Mouse (Mus musculus) heart, embryonic 16.5 days (tissue): ENCODE results near the gene Dact3. TPM values are rescaled to one million over a fixed set of nuclear protein-coding genes. Genes with fewer than 3 reads are reported as not detected.

Experiments
- ATAC-seq: fragments of 200-750 bp; cut with Nextera tagmentation; replicated peaks from 2 replicates; pipeline ENCODE4 v1.8.0; 2017; ENCODE audit warnings: moderate number of reproducible peaks; ENCODE audit not compliant: insufficient read depth, low FRiP score; ENCODE audit errors: extremely low read depth
- H3K27ac ChIP-seq: fragments of 300-500 bp; sonication (generic); 2 replicates; pipeline ENCODE4 v1.5.1; 2014; ENCODE audit warnings: mild to moderate bottlenecking, low read length, control low read depth, moderate library complexity
- H3K27me3 ChIP-seq: fragments of 300-500 bp; sonication (generic); 2 replicates; pipeline ENCODE4 v1.6.1; 2014; ENCODE audit warnings: low read length, mixed read lengths; ENCODE audit not compliant: control insufficient read depth, insufficient read depth
- H3K36me3 ChIP-seq: fragments of 300-500 bp; sonication (generic); 2 replicates; pipeline ENCODE4 v1.6.1; 2014; ENCODE audit not compliant: control insufficient read depth, insufficient read depth
- H3K4me1 ChIP-seq: fragments of 300-500 bp; sonication (generic); 2 replicates; pipeline ENCODE4 v1.6.1; 2014; ENCODE audit warnings: low read length, mixed read lengths; ENCODE audit not compliant: control insufficient read depth, insufficient read depth
- H3K4me2 ChIP-seq: fragments of 300-500 bp; sonication (generic); 2 replicates; pipeline ENCODE4 v1.6.1; 2014; ENCODE audit warnings: low read depth, mild to moderate bottlenecking, control low read depth, low read length
- H3K4me3 ChIP-seq: fragments of 300-500 bp; sonication (generic); 2 replicates; pipeline ENCODE4 v1.5.1; 2014; ENCODE audit warnings: mild to moderate bottlenecking, control low read depth, low read length
- H3K9ac ChIP-seq: fragments of 300-500 bp; sonication (generic); 2 replicates; pipeline ENCODE4 v1.6.1; 2014; ENCODE audit warnings: low read length, control low read depth
- H3K9me3 ChIP-seq: fragments of 300-500 bp; sonication (generic); replicated peaks from 2 replicates; pipeline ENCODE4 v1.6.1; 2016; ENCODE audit warnings: low read length; ENCODE audit not compliant: control insufficient read depth
- WGBS: fragments of 180-500 bp; shearing (Covaris S2); extraction: QIAGEN DNeasy Blood & Tissue Kit; methylation state at CpG from one replicate; pipeline ENCODE4 v1.1.7; 2014; 5-methylcytosine and 5-hydroxymethylcytosine counted together
- polyA plus RNA-seq: library from polyadenylated mRNA; unstranded; fragments of >200 nt; fragmentation: Nextera tagmentation; extraction: Ambion mirVana; gene quantifications from 2 replicates; pipeline ENCODE4 v1.2.1, GENCODE M21; 2015

Dact3 gene
- polyA plus RNA-seq, 1 experiment from 2014 or later, result 2.8 TPM

- no peaks in the 10 kb centered on the region for H3K27me3 ChIP-seq
- H3K36me3 ChIP-seq, result peaks cover 18% of the 10 kb centered on the region
- H3K9me3 ChIP-seq, result no peaks in the 10 kb centered on the region
- H3K4me1 ChIP-seq, result peaks cover 14% of the 10 kb centered on the region; the same call in 1 of the 2 replicates
- WGBS, result 88% methylated on average over 19 of the region's 19 CpGs
- no peak overlapping the region for H3K27ac ChIP-seq
- no peak overlapping the region for H3K4me3 ChIP-seq
- H3K4me2 ChIP-seq, result no peak overlapping the region
- H3K9ac ChIP-seq, result no peak overlapping the region
- ATAC-seq, result no peak
Measured at GRCm38 (mm10) chr7:16847507-16847906, 27.6 kb upstream of the Dact3 start.

DNA sequence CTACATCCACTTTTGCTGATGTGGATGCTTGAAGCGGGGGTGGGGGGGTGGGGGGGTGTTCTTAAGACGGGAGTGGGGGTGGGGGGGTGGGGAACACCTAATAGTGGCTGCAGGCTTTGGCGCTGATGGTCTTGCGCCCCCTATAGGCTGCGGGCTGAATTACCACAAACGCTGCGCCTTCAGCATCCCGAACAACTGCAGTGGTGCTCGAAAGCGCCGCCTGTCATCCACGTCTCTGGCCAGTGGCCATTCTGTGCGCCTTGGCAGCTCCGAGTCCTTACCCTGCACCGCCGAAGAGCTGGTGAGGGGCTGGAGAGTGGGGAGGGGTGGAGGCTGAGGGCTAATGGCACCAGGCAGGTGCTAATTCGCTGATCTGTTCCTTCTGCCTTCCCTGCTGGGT, 26.5 kb upstream of the Dact3 start:
- no peak for ATAC-seq
- Histone ChIP-seq H3K9ac (no peak overlapping the region), H3K4me1 (peaks cover 14% of the 10 kb centered on the region; the same call in 1 of the 2 replicates), H3K27me3 (no peaks in the 10 kb centered on the region), H3K9me3 (no peaks in the 10 kb centered on the region), H3K36me3 (peaks cover 18% of the 10 kb centered on the region), H3K4me2 (no peak overlapping the region), H3K27ac (no peak overlapping the region), H3K4me3 (no peak overlapping the region)
- 43% methylated on average over 17 of the region's 17 CpGs for WGBS

- Histone ChIP-seq H3K4me1 (no peaks in the 10 kb centered on the region), H3K9me3 (no peaks in the 10 kb centered on the region), H3K36me3 (peaks cover 42% of the 10 kb centered on the region), H3K4me2 (no peak overlapping the region), H3K4me3 (no peak overlapping the region), H3K9ac (no peak overlapping the region), H3K27me3 (no peaks in the 10 kb centered on the region), H3K27ac (no peak overlapping the region)
- no peak for ATAC-seq
- 84% methylated on average over 4 of the region's 4 CpGs for WGBS
Measured at GRCm38 (mm10) chr7:16851636-16852035, 23.5 kb upstream of the Dact3 start.

GRCm38 (mm10) chr7:16853302-16853831, 21.8 kb upstream of the Dact3 start:
- no peak overlapping the region for H3K27ac ChIP-seq
- no peak for ATAC-seq
- H3K4me2 ChIP-seq, result no peak overlapping the region
- WGBS, result 76% methylated on average over 14 of the region's 14 CpGs
- H3K36me3 ChIP-seq, result peaks cover 53% of the 10 kb centered on the region
- no peaks in the 10 kb centered on the region for H3K4me1 ChIP-seq
- H3K27me3 ChIP-seq, result no peaks in the 10 kb centered on the region
- no peak overlapping the region for H3K9ac ChIP-seq
- H3K4me3 ChIP-seq, result no peak overlapping the region
- H3K9me3 ChIP-seq, result no peaks in the 10 kb centered on the region

DNA sequence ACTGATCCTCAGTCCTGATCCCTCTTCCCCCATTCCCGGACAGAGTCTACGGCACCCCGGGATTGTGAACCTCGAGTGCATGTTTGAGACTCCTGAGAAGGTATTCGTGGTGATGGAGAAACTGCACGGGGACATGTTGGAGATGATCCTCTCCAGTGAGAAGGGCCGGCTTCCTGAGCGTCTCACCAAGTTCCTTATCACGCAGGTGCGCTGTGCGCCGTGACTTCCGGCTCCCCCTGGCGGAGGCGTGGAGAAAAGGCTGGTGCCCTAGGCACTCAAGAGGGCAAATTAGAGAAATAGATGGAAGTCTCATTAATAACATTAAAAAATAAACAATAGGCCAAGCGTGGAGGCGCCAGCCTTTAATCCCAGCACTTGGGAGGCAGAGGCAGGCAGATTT, 16.8 kb upstream of the Dact3 start:
- H3K4me1 ChIP-seq, result no peaks in the 10 kb centered on the region
- H3K4me2 ChIP-seq, result no peak overlapping the region
- no peaks in the 10 kb centered on the region for H3K27me3 ChIP-seq
- peaks cover 42% of the 10 kb centered on the region for H3K36me3 ChIP-seq
- 33% methylated on average over 17 of the region's 17 CpGs for WGBS
- no peak overlapping the region for H3K27ac ChIP-seq
- no peak for ATAC-seq
- H3K9me3 ChIP-seq, result no peaks in the 10 kb centered on the region
- no peak overlapping the region for H3K9ac ChIP-seq
- H3K4me3 ChIP-seq, result no peak overlapping the region

DNA sequence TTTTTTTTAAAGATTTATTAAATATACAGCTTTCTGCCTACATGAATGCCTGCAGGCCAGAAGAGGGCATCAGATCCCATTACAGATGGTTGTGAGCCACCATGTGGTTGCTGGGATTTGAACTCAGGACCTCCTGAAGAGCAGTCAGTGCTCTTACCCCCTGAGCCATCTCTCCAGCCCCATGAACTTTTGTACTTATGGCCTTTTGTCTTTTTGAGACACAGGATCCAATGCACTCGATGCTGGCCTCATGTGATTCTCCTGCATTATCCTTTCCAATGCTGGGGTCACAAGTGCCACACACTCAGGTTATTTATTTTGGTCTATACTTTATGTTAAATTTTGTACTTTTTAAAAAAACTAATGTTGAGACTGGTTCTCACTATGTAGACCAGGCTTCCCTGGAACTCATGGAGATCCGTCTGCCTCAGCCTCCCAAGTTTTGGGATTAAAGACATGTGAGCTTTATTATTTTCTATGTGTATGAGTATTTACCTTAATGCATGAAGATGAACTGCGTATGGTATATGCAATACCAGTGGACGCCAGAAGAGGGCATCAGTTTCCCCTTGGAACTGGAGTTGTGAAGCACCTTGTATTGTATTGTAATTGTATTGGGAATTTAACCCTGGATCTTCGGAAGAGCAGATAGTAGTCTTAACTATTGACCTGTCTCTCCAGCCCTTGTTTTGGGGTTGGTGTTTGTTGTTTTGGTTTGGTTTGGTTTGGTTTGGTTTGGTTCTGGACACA, 15.0 kb upstream of the Dact3 start:
- H3K4me1 ChIP-seq, result no peaks in the 10 kb centered on the region
- no peak for ATAC-seq
- 36% methylated on average over 5 of the region's 5 CpGs for WGBS
- no peak overlapping the region for H3K4me3 ChIP-seq
- H3K4me2 ChIP-seq, result no peak overlapping the region
- no peaks in the 10 kb centered on the region for H3K9me3 ChIP-seq
- no peaks in the 10 kb centered on the region for H3K27me3 ChIP-seq
- H3K36me3 ChIP-seq, result peaks cover 41% of the 10 kb centered on the region
- H3K27ac ChIP-seq, result no peak overlapping the region
- H3K9ac ChIP-seq, result no peak overlapping the region

DNA sequence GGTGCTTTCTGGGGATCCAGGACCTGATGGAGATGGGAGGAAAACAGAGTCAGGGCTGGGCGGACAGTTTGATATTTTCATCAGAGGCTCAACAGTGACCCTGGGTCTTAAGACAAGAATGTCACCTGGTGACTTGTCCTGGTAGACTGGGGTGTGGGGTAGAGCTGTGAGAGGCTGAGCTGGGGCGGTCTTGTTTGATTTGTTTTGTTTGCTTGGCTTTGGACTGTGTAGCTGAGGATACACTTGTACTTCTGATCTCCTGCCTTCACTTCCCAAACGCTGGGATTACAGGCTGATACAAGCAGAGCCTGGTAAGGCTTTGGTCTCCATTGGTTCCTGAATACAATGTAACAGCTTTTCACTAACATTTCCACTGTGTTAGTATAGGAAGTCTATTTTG, 7.6 kb upstream of the Dact3 start:
- Histone ChIP-seq H3K27ac (no peak overlapping the region), H3K36me3 (peaks cover 13% of the 10 kb centered on the region), H3K9me3 (no peaks in the 10 kb centered on the region), H3K4me1 (no peaks in the 10 kb centered on the region), H3K27me3 (no peaks in the 10 kb centered on the region), H3K4me3 (no peak overlapping the region), H3K9ac (no peak overlapping the region), H3K4me2 (no peak overlapping the region)
- no peak for ATAC-seq
- WGBS, result 76% methylated on average over 3 of the region's 3 CpGs

DNA sequence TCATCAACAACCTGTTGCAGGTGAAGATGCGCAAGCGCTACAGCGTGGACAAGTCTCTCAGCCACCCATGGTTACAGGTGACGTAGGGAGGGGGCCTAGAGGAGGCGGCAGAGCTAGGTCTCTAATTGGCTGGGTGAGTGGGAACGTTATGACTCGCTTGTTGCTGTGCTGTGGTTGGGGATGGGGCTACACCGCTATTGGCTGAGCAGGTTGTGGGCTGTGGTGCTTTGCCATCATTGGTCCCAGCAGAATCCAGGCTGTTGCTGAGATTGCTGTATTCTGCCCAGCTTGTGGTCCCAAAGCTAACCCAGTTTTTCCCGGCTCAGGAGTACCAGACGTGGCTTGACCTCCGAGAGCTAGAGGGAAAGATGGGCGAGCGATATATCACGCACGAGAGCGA, 5.6 kb upstream of the Dact3 start:
- no peak for ATAC-seq
- H3K4me3 ChIP-seq, result no peak overlapping the region
- no peak overlapping the region for H3K4me2 ChIP-seq
- H3K27ac ChIP-seq, result no peak overlapping the region
- WGBS, result 45% methylated on average over 16 of the region's 16 CpGs
- H3K9ac ChIP-seq, result no peak overlapping the region
- no peaks in the 10 kb centered on the region for H3K27me3 ChIP-seq
- no peaks in the 10 kb centered on the region for H3K9me3 ChIP-seq
- H3K4me1 ChIP-seq, result peaks cover 3% of the 10 kb centered on the region
- H3K36me3 ChIP-seq, result peaks cover 4% of the 10 kb centered on the region

DNA sequence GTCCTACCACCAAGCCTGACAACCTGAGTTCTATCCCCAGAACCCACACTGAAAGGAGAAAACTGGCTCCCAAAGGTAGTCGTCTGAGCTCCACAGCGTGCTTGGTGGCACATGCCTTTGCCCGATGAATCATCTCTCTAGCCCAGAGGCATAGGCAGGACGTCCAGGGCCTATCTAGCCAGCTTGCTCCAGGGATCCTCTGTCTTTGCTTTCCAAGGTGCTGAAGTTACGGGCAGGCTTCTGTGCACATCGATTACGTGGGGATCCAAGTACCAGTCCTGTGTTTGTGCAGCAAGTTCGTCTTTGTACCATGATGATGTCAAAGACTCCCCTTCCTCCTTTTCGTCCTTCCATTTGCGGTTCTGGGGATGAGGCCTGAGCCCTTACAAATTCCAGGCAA, 3.5 kb upstream of the Dact3 start:
- WGBS, result 73% methylated on average over 10 of the region's 10 CpGs
- no peak for ATAC-seq
- Histone ChIP-seq H3K9ac (no peak overlapping the region), H3K27ac (no peak overlapping the region), H3K9me3 (no peaks in the 10 kb centered on the region), H3K27me3 (no peaks in the 10 kb centered on the region), H3K36me3 (no peaks in the 10 kb centered on the region; the same call in 1 of the 2 replicates), H3K4me1 (peaks cover 7% of the 10 kb centered on the region), H3K4me2 (no peak overlapping the region), H3K4me3 (no peak overlapping the region)
